Mouse (Mus musculus): ENCODE data around the gene Poglut1. TPM values are rescaled to one million over a fixed set of nuclear protein-coding genes. Genes with fewer than 3 reads are reported as not detected.
"Not testable (repeated sequence)": the region's sequence is repeated elsewhere in the genome, so short reads cannot be mapped to it uniquely, and the experiment has no call there.

The Poglut1 gene
- polyA plus RNA-seq, 1 experiment from 2014 or later, result 68.4 TPM

GRCm38 (mm10) chr16:38482780-38483562 is 67.1 kb downstream of the Poglut1 start:
- DNase-seq (ENCODE audit: low spot score, missing footprints) (peak; percentile 92), ATAC-seq (ENCODE audit: low FRiP score) (peak; percentile 68)
- H3K9ac ChIP-seq (ENCODE audit: low read length), result no peak overlapping the region

GRCm38 (mm10) chr16:38481327-38481726 is 68.7 kb downstream of the Poglut1 start:
- H3K36me3 ChIP-seq (ENCODE audit: control insufficient read depth, insufficient read depth, low read length), result no peaks in the 10 kb centered on the region
- no peak overlapping the region for H3K9ac ChIP-seq (ENCODE audit: low read length)
- H3K4me2 ChIP-seq, result no peak overlapping the region
- no peaks in the 10 kb centered on the region for H3K9me3 ChIP-seq (ENCODE audit: control insufficient read depth, low read length)
- no peak overlapping the region for H3K4me3 ChIP-seq (ENCODE audit: low read depth, low read length)
- ATAC-seq (ENCODE audit: low FRiP score), result no peak
- no peak overlapping the region for H3K27ac ChIP-seq (ENCODE audit: low read depth, low read length)
- peaks cover 6% of the 10 kb centered on the region for H3K27me3 ChIP-seq (ENCODE audit: control insufficient read depth, insufficient read depth, low read length)
- H3K4me1 ChIP-seq (ENCODE audit: control insufficient read depth, insufficient read depth, low read length), result peaks cover 2% of the 10 kb centered on the region; the same call in 1 of the 2 replicates
- peak; percentile 19 for DNase-seq (ENCODE audit: low spot score, missing footprints)
- 73% methylated on average over 4 of the region's 4 CpGs for WGBS

More at GRCm38 (mm10) chr16:38482780-38483562, 67.1 kb downstream of the Poglut1 start:
- H3K36me3 ChIP-seq (ENCODE audit: control insufficient read depth, insufficient read depth, low read length), result no peaks in the 10 kb centered on the region
- H3K4me1 ChIP-seq (ENCODE audit: control insufficient read depth, insufficient read depth, low read length), result no peaks in the 10 kb centered on the region; the same call in 1 of the 2 replicates
- peak overlapping the region; percentile 43 for H3K4me2 ChIP-seq
- no peak overlapping the region for H3K27ac ChIP-seq (ENCODE audit: low read depth, low read length)
- 25% methylated on average over 32 of the region's 32 CpGs for WGBS
- H3K9me3 ChIP-seq (ENCODE audit: control insufficient read depth, low read length), result no peaks in the 10 kb centered on the region
- H3K4me3 ChIP-seq (ENCODE audit: low read depth, low read length), result peak overlapping the region; percentile 26
- peaks cover 6% of the 10 kb centered on the region for H3K27me3 ChIP-seq (ENCODE audit: control insufficient read depth, insufficient read depth, low read length)

- Histone ChIP-seq H3K9ac (ENCODE audit: low read length) (no peak overlapping the region), H3K27me3 (ENCODE audit: control insufficient read depth, insufficient read depth, low read length) (peaks cover 1% of the 10 kb centered on the region; the same call in 1 of the 2 replicates), H3K36me3 (ENCODE audit: control insufficient read depth, insufficient read depth, low read length) (no peaks in the 10 kb centered on the region), H3K4me2 (no peak overlapping the region), H3K27ac (ENCODE audit: low read depth, low read length) (no peak overlapping the region), H3K9me3 (ENCODE audit: control insufficient read depth, low read length) (no peaks in the 10 kb centered on the region), H3K4me1 (ENCODE audit: control insufficient read depth, insufficient read depth, low read length) (peaks cover 2% of the 10 kb centered on the region; the same call in 1 of the 2 replicates), H3K4me3 (ENCODE audit: low read depth, low read length) (no peak overlapping the region)
- DNase-seq (ENCODE audit: low spot score, missing footprints) (peak; percentile 60), ATAC-seq (ENCODE audit: low FRiP score) (no peak)
- 92% methylated on average over 3 of the region's 3 CpGs for WGBS
Measured at GRCm38 (mm10) chr16:38478296-38478695, 71.8 kb downstream of the Poglut1 start.

- H3K4me2 ChIP-seq, result peak overlapping the region; percentile 59; the same call in 1 of the 2 replicates
- H3K4me3 ChIP-seq (ENCODE audit: low read depth, low read length); H3K27ac ChIP-seq (ENCODE audit: low read depth, low read length); ATAC-seq (ENCODE audit: low FRiP score); H3K9ac ChIP-seq (ENCODE audit: low read length); DNase-seq (ENCODE audit: low spot score, missing footprints); H3K36me3 ChIP-seq (ENCODE audit: control insufficient read depth, insufficient read depth, low read length); H3K4me1 ChIP-seq (ENCODE audit: control insufficient read depth, insufficient read depth, low read length); H3K9me3 ChIP-seq (ENCODE audit: control insufficient read depth, low read length); H3K27me3 ChIP-seq (ENCODE audit: control insufficient read depth, insufficient read depth, low read length): not testable (repeated sequence)
- 64% methylated on average over 14 of the region's 14 CpGs for WGBS
Measured at GRCm38 (mm10) chr16:38477241-38477608, 72.8 kb downstream of the Poglut1 start.

GRCm38 (mm10) chr16:38476312-38477240 is 73.5 kb downstream of the Poglut1 start:
- H3K27ac ChIP-seq (ENCODE audit: low read depth, low read length), result no peak overlapping the region
- 14% methylated on average over 34 of the region's 34 CpGs for WGBS
- 0 out of 2 replicates have a peak, but pooled peaks cover 2% of the 10 kb centered on the region for H3K4me1 ChIP-seq (ENCODE audit: control insufficient read depth, insufficient read depth, low read length)
- no peaks in the 10 kb centered on the region for H3K27me3 ChIP-seq (ENCODE audit: control insufficient read depth, insufficient read depth, low read length)
- DNase-seq (ENCODE audit: low spot score, missing footprints) (peak; percentile 96), ATAC-seq (ENCODE audit: low FRiP score) (no peak)
- peak overlapping the region; percentile 35 for H3K9ac ChIP-seq (ENCODE audit: low read length)
- peak overlapping the region; percentile 30 for H3K4me3 ChIP-seq (ENCODE audit: low read depth, low read length)
- H3K9me3 ChIP-seq (ENCODE audit: control insufficient read depth, low read length), result no peaks in the 10 kb centered on the region
- H3K4me2 ChIP-seq, result peak overlapping the region; percentile 59
- no peaks in the 10 kb centered on the region for H3K36me3 ChIP-seq (ENCODE audit: control insufficient read depth, insufficient read depth, low read length)

GRCm38 (mm10) chr16:38475681-38476311 is 74.3 kb downstream of the Poglut1 start:
- no peak overlapping the region; the same call in 1 of the 2 replicates for H3K9ac ChIP-seq (ENCODE audit: low read length)
- peak overlapping the region; percentile 59 for H3K4me2 ChIP-seq
- H3K4me1 ChIP-seq (ENCODE audit: control insufficient read depth, insufficient read depth, low read length), result 0 out of 2 replicates have a peak, but pooled peaks cover 2% of the 10 kb centered on the region
- H3K36me3 ChIP-seq (ENCODE audit: control insufficient read depth, insufficient read depth, low read length), result no peaks in the 10 kb centered on the region
- H3K4me3 ChIP-seq (ENCODE audit: low read depth, low read length), result no peak overlapping the region; the same call in 1 of the 2 replicates
- no peak for ATAC-seq (ENCODE audit: low FRiP score)
- no peaks in the 10 kb centered on the region for H3K9me3 ChIP-seq (ENCODE audit: control insufficient read depth, low read length)
- no peaks in the 10 kb centered on the region for H3K27me3 ChIP-seq (ENCODE audit: control insufficient read depth, insufficient read depth, low read length)
- H3K27ac ChIP-seq (ENCODE audit: low read depth, low read length), result no peak overlapping the region
- peak; percentile 86 for DNase-seq (ENCODE audit: low spot score, missing footprints)
- WGBS, result 54% methylated on average over 4 of the region's 4 CpGs

Other genes starting within 250 kb of the Poglut1 start
- 0.32 and 0.60 TPM in 2 replicates for gene Maats1, start 208.1 kb downstream of the Poglut1 start, polyA plus RNA-seq (2014; fragmentation: Nextera tagmentation; extraction: Ambion mirVana)
- 122 and 124 TPM in 2 replicates for gene Cox17, start 203.3 kb downstream of the Poglut1 start, polyA plus RNA-seq (2014; fragmentation: Nextera tagmentation; extraction: Ambion mirVana)
- gene Gm21987, start 203.2 kb downstream of the Poglut1 start, polyA plus RNA-seq (2014; fragmentation: Nextera tagmentation; extraction: Ambion mirVana), result not detected in 2 replicates
- 0.59 and 2.1 TPM in 2 replicates for gene Popdc2, start 188.0 kb downstream of the Poglut1 start, polyA plus RNA-seq (2014; fragmentation: Nextera tagmentation; extraction: Ambion mirVana)
- gene Pla1a, start 117.1 kb downstream of the Poglut1 start, polyA plus RNA-seq (2014; fragmentation: Nextera tagmentation; extraction: Ambion mirVana), result 0.23 and 0.59 TPM in 2 replicates
- gene Adprh, start 97.6 kb downstream of the Poglut1 start, polyA plus RNA-seq (2014; fragmentation: Nextera tagmentation; extraction: Ambion mirVana), result 122 and 134 TPM in 2 replicates
- gene Cd80, start 94.7 kb downstream of the Poglut1 start, polyA plus RNA-seq (2014; fragmentation: Nextera tagmentation; extraction: Ambion mirVana), result 0.42 and 0.65 TPM in 2 replicates
- gene Timmdc1, start 27.6 kb downstream of the Poglut1 start, polyA plus RNA-seq (2014; fragmentation: Nextera tagmentation; extraction: Ambion mirVana), result 27.6 and 29.2 TPM in 2 replicates
- gene Tmem39a, start 8.4 kb upstream of the Poglut1 start, polyA plus RNA-seq (2014; fragmentation: Nextera tagmentation; extraction: Ambion mirVana), result 79.4 and 80.5 TPM in 2 replicates
- gene Arhgap31, start 163.0 kb upstream of the Poglut1 start, polyA plus RNA-seq (2014; fragmentation: Nextera tagmentation; extraction: Ambion mirVana), result 7.1 and 8.4 TPM in 2 replicates
- gene B4galt4, start 192.0 kb upstream of the Poglut1 start, polyA plus RNA-seq (2014; fragmentation: Nextera tagmentation; extraction: Ambion mirVana), result 26.4 and 29.9 TPM in 2 replicates

Measured in midbrain, embryonic 11.5 days (tissue).